Mouse (Mus musculus) bone marrow, adult 2 months (tissue): ENCODE results near the gene Dok1. TPM values are rescaled to one million over a fixed set of nuclear protein-coding genes. Genes with fewer than 3 reads are reported as not detected.

Source experiments
- H3K27ac ChIP-seq: fragments of 200-500 bp; 2 replicates; pipeline ENCODE4 v1.5.1; 2012; ENCODE audit warnings: low read depth, mild to moderate bottlenecking, control low read depth, inconsistent platforms, low read length; ENCODE audit not compliant: control insufficient read depth, poor library complexity, insufficient read depth
- H3K4me1 ChIP-seq: fragments of 200-500 bp; 2 replicates; pipeline ENCODE4 v1.6.1; 2011; ENCODE audit warnings: low read length; ENCODE audit not compliant: control insufficient read depth, insufficient read depth
- H3K4me3 ChIP-seq: fragments of 200-500 bp; replicated peaks from 2 replicates; pipeline ENCODE3; 2011; ENCODE audit warnings: mild to moderate bottlenecking, low read depth, low read length, control low read depth; ENCODE audit not compliant: control insufficient read depth
- CTCF ChIP-seq: fragments of 200-500 bp; IDR thresholded peaks from 2 replicates; pipeline ENCODE4 v1.5.1; 2011; ENCODE audit warnings: low read length, control low read depth; ENCODE audit not compliant: control insufficient read depth, insufficient read depth
- POLR2A ChIP-seq: fragments of 200-500 bp; IDR thresholded peaks from 2 replicates; pipeline ENCODE4 v1.6.1; 2011; ENCODE audit warnings: low read depth, mild to moderate bottlenecking, control low read depth, low read length, borderline replicate concordance; ENCODE audit not compliant: control insufficient read depth
- WGBS: fragments of 180-500 bp; shearing (Covaris S2); methylation state at CpG from one replicate; pipeline ENCODE4 v1.1.7; 2018; 5-methylcytosine and 5-hydroxymethylcytosine counted together
- polyA plus RNA-seq: library from polyadenylated mRNA; stranded (reverse); fragments of >200 nt; gene quantifications from 2 replicates; pipeline ENCODE4 v1.2.4, GENCODE M21; 2011; ENCODE audit warnings: low replicate concordance; ENCODE audit not compliant: missing spikeins, insufficient read depth, insufficient read length

The Dok1 gene
- polyA plus RNA-seq, 1 experiment = 39.6 TPM

GRCm38 (mm10) chr6:83014482-83015466, 18.5 kb downstream of the Dok1 start:
- WGBS = 38% methylated on average over 12 of the region's 12 CpGs
- Histone ChIP-seq H3K4me3 (peak overlapping the region; percentile 34), H3K27ac (peak overlapping the region; percentile 78), H3K4me1 (peaks cover 13% of the 10 kb centered on the region)
- TF ChIP-seq CTCF (no peak), POLR2A (peak; percentile 65)

- no peak overlapping the region for H3K4me3 ChIP-seq
- WGBS = 11% methylated on average over 5 of the region's 5 CpGs
- H3K4me1 ChIP-seq = peaks cover 11% of the 10 kb centered on the region
- TF ChIP-seq CTCF = no peak
- no peak for TF ChIP-seq POLR2A
- H3K27ac ChIP-seq = peak overlapping the region; percentile 82
These were observed 19.8 kb downstream of the Dok1 start for GRCm38 (mm10) chr6:83013444-83013843.

GRCm38 (mm10) chr6:83011756-83012155, 21.5 kb downstream of the Dok1 start:
- Histone ChIP-seq H3K4me1 (peaks cover 15% of the 10 kb centered on the region), H3K27ac (peak overlapping the region; percentile 63; the same call in 1 of the 2 replicates), H3K4me3 (no peak overlapping the region)
- TF ChIP-seq CTCF (no peak), POLR2A (no peak)
- 74% methylated on average over 6 of the region's 6 CpGs for WGBS

- TF ChIP-seq POLR2A (no peak), CTCF (no peak)
- Histone ChIP-seq H3K4me1 (peaks cover 15% of the 10 kb centered on the region), H3K27ac (no peak overlapping the region), H3K4me3 (no peak overlapping the region)
- 59% methylated on average over 7 of the region's 7 CpGs for WGBS
These were observed 22.0 kb downstream of the Dok1 start for GRCm38 (mm10) chr6:83011255-83011654.

- H3K4me3 ChIP-seq = peak overlapping the region; percentile 18
- H3K4me1 ChIP-seq = peaks cover 20% of the 10 kb centered on the region
- 15% methylated on average over 7 of the region's 7 CpGs for WGBS
- peak overlapping the region; percentile 74 for H3K27ac ChIP-seq
- TF ChIP-seq CTCF = no peak
- no peak for TF ChIP-seq POLR2A
These were observed 23.3 kb downstream of the Dok1 start for GRCm38 (mm10) chr6:83010010-83010409.

- peak overlapping the region; percentile 48 for H3K27ac ChIP-seq
- peaks cover 19% of the 10 kb centered on the region for H3K4me1 ChIP-seq
- 12% methylated on average over 3 of the region's 3 CpGs for WGBS
These were observed 24.6 kb downstream of the Dok1 start for GRCm38 (mm10) chr6:83008659-83009058.

GRCm38 (mm10) chr6:83006114-83006513, 27.2 kb downstream of the Dok1 start:
- Histone ChIP-seq H3K27ac (peak overlapping the region; percentile 61; the same call in 1 of the 2 replicates), H3K4me3 (no peak overlapping the region), H3K4me1 (peaks cover 15% of the 10 kb centered on the region)
- no peak for TF ChIP-seq CTCF
- TF ChIP-seq POLR2A = no peak
- WGBS = 11% methylated on average over 6 of the region's 6 CpGs

More at GRCm38 (mm10) chr6:83008659-83009058, 24.6 kb downstream of the Dok1 start:
- TF ChIP-seq POLR2A (no peak), CTCF (no peak)
- H3K4me3 ChIP-seq = no peak overlapping the region

GRCm38 (mm10) chr6:83005444-83006011, 27.7 kb downstream of the Dok1 start:
- H3K4me1 ChIP-seq = peaks cover 14% of the 10 kb centered on the region

More at GRCm38 (mm10) chr6:83005444-83006011, 27.7 kb downstream of the Dok1 start:
- Histone ChIP-seq H3K4me3 (no peak overlapping the region), H3K27ac (peak overlapping the region; percentile 61)
- TF ChIP-seq CTCF (no peak), POLR2A (no peak)
- WGBS = 41% methylated on average over 10 of the region's 10 CpGs
